Mouse (Mus musculus) heart, postnatal 0 days (tissue): ENCODE measurements at regions not wholly inside any gene's neighbourhood (a gene's known extent, or its start where the extent isn't known, plus 50 kb on each side); places are given as distances from the start of the nearest gene placed in this dataset.
A peak's percentile ranks its signal among the peaks of the same experiment; 100 is the strongest.

Experiments used
- ATAC-seq: fragments of 200-750 bp; cut with Nextera tagmentation; 2 replicates; pipeline ENCODE4 v1.8.0; 2017; ENCODE audit warnings: low read depth, moderate number of reproducible peaks, moderate library complexity; ENCODE audit not compliant: insufficient read depth
- DNase-seq: peaks from one replicate; pipeline ENCODE4 v3.0.0-alpha.2; 2016; ENCODE audit warnings: low spot score
- H3K27ac ChIP-seq: fragments of 300-500 bp; sonication (generic); 2 replicates; pipeline ENCODE4 v1.5.1; 2014; ENCODE audit warnings: low read depth, mild to moderate bottlenecking
- H3K27me3 ChIP-seq: fragments of 300-500 bp; sonication (generic); 2 replicates; pipeline ENCODE4 v1.6.1; 2014; ENCODE audit warnings: low read length, mixed read lengths; ENCODE audit not compliant: control insufficient read depth, insufficient read depth
- H3K36me3 ChIP-seq: fragments of 300-500 bp; sonication (generic); replicated peaks from 2 replicates; pipeline ENCODE4 v1.6.1; 2014; ENCODE audit warnings: low read length, mixed read lengths; ENCODE audit not compliant: control insufficient read depth, insufficient read depth
- H3K4me1 ChIP-seq: fragments of 300-500 bp; sonication (generic); 2 replicates; pipeline ENCODE4 v1.6.1; 2014; ENCODE audit warnings: antibody characterized with exemption; ENCODE audit not compliant: control insufficient read depth, insufficient read depth
- H3K4me2 ChIP-seq: fragments of 300-500 bp; sonication (generic); 2 replicates; pipeline ENCODE4 v1.6.1; 2014; ENCODE audit warnings: low read depth, mild to moderate bottlenecking, low read length, moderate library complexity
- H3K4me3 ChIP-seq: fragments of 300-500 bp; sonication (generic); 2 replicates; pipeline ENCODE4 v1.5.1; 2014; ENCODE audit warnings: low read depth, low read length
- H3K9ac ChIP-seq: fragments of 300-500 bp; sonication (generic); replicated peaks from 2 replicates; pipeline ENCODE4 v1.6.1; 2014; ENCODE audit warnings: low read depth, low read length, mixed read lengths
- H3K9me3 ChIP-seq: fragments of 300-500 bp; sonication (generic); replicated peaks from 2 replicates; pipeline ENCODE4 v1.6.1; 2016; ENCODE audit warnings: low read length; ENCODE audit not compliant: control insufficient read depth
- CTCF ChIP-seq: IDR thresholded peaks from 2 replicates; pipeline ENCODE4 v1.5.1; 2016; ENCODE audit warnings: antibody characterized with exemption, control low read depth, low read depth
- EP300 ChIP-seq: IDR thresholded peaks from 2 replicates; pipeline ENCODE4 v1.6.1; 2016; ENCODE audit warnings: antibody characterized with exemption, low read depth
- WGBS: fragments of 180-500 bp; shearing (Covaris S2); extraction: QIAGEN DNeasy Blood & Tissue Kit; methylation state at CpG from one replicate; pipeline ENCODE4 v1.1.7; 2014; 5-methylcytosine and 5-hydroxymethylcytosine counted together

- Histone ChIP-seq H3K9ac (no peak overlapping the region), H3K27me3 (no peaks in the 10 kb centered on the region), H3K36me3 (no peaks in the 10 kb centered on the region), H3K4me3 (no peak overlapping the region), H3K27ac (no peak overlapping the region), H3K4me1 (no peaks in the 10 kb centered on the region), H3K9me3 (no peaks in the 10 kb centered on the region), H3K4me2 (no peak overlapping the region)
- DNase-seq (no peak), ATAC-seq (no peak)
- TF ChIP-seq EP300: no peak
- TF ChIP-seq CTCF: no peak
Observed at GRCm38 (mm10) chr1:55852354-55852753, 446.6 kb downstream of the Plcl1 start.

GRCm38 (mm10) chr1:55859113-55859512 is 453.4 kb downstream of the Plcl1 start:
- no peak overlapping the region for H3K9ac ChIP-seq
- H3K4me1 ChIP-seq: no peaks in the 10 kb centered on the region
- no peak for TF ChIP-seq CTCF
- TF ChIP-seq EP300: no peak
- no peak overlapping the region for H3K4me2 ChIP-seq
- DNase-seq (no peak), ATAC-seq (no peak)
- 81% methylated on average over 3 of the region's 3 CpGs for WGBS
- no peaks in the 10 kb centered on the region for H3K27me3 ChIP-seq
- no peaks in the 10 kb centered on the region for H3K9me3 ChIP-seq
- H3K27ac ChIP-seq: no peak overlapping the region
- no peak overlapping the region for H3K4me3 ChIP-seq
- H3K36me3 ChIP-seq: no peaks in the 10 kb centered on the region

GRCm38 (mm10) chr1:55863113-55863512 is 457.4 kb downstream of the Plcl1 start:
- 48% methylated on average over 3 of the region's 3 CpGs for WGBS
- no peak for DNase-seq
- no peak for ATAC-seq
- no peak overlapping the region for H3K9ac ChIP-seq
- no peaks in the 10 kb centered on the region for H3K27me3 ChIP-seq
- no peaks in the 10 kb centered on the region for H3K9me3 ChIP-seq
- TF ChIP-seq EP300 (no peak), CTCF (no peak)
- no peak overlapping the region for H3K4me3 ChIP-seq
- H3K27ac ChIP-seq: peak overlapping the region; percentile 61
- H3K4me2 ChIP-seq: no peak overlapping the region
- 0 out of 2 replicates have a peak, but pooled peaks cover 4% of the 10 kb centered on the region for H3K4me1 ChIP-seq
- no peaks in the 10 kb centered on the region for H3K36me3 ChIP-seq

GRCm38 (mm10) chr1:55865274-55865673 is 459.6 kb downstream of the Plcl1 start:
- Histone ChIP-seq H3K4me2 (no peak overlapping the region), H3K27ac (peak overlapping the region; percentile 52; the same call in 1 of the 2 replicates), H3K9ac (no peak overlapping the region), H3K36me3 (no peaks in the 10 kb centered on the region), H3K27me3 (no peaks in the 10 kb centered on the region), H3K9me3 (no peaks in the 10 kb centered on the region), H3K4me3 (no peak overlapping the region), H3K4me1 (0 out of 2 replicates have a peak, but pooled peaks cover 4% of the 10 kb centered on the region)
- ATAC-seq: peak; percentile 85
- TF ChIP-seq CTCF (no peak), EP300 (0 out of 2 replicates have a peak, but pooled peaks have one; percentile 41)
- peak; percentile 59 for DNase-seq
- WGBS: 50% methylated on average over 4 of the region's 4 CpGs

GRCm38 (mm10) chr1:55866677-55867076 is 461.0 kb downstream of the Plcl1 start:
- TF ChIP-seq EP300 (no peak), CTCF (no peak)
- Histone ChIP-seq H3K27ac (no peak overlapping the region), H3K4me3 (no peak overlapping the region), H3K27me3 (no peaks in the 10 kb centered on the region), H3K36me3 (no peaks in the 10 kb centered on the region), H3K4me1 (0 out of 2 replicates have a peak, but pooled peaks cover 4% of the 10 kb centered on the region), H3K9ac (no peak overlapping the region), H3K4me2 (no peak overlapping the region), H3K9me3 (no peaks in the 10 kb centered on the region)
- DNase-seq (no peak), ATAC-seq (no peak)

- no peaks in the 10 kb centered on the region for H3K36me3 ChIP-seq
- TF ChIP-seq EP300: no peak
- WGBS: 77% methylated on average over 4 of the region's 4 CpGs
Observed at GRCm38 (mm10) chr1:55873583-55873982, 467.9 kb downstream of the Plcl1 start.

More at GRCm38 (mm10) chr1:55873583-55873982, 467.9 kb downstream of the Plcl1 start:
- H3K4me2 ChIP-seq: no peak overlapping the region
- ATAC-seq (no peak), DNase-seq (no peak)
- no peaks in the 10 kb centered on the region for H3K27me3 ChIP-seq
- no peak overlapping the region for H3K4me3 ChIP-seq
- H3K9me3 ChIP-seq: no peaks in the 10 kb centered on the region
- no peaks in the 10 kb centered on the region for H3K4me1 ChIP-seq
- no peak overlapping the region for H3K9ac ChIP-seq
- H3K27ac ChIP-seq: no peak overlapping the region
